Mouse (Mus musculus) adrenal gland, postnatal 0 days (tissue): ENCODE measurements around the gene Tmem82. TPM values are rescaled to one million over a fixed set of nuclear protein-coding genes. Genes with fewer than 3 reads are reported as not detected.

Source experiments
- polyA plus RNA-seq: library from polyadenylated mRNA; unstranded; fragments of >200 nt; fragmentation: Nextera tagmentation; extraction: Ambion mirVana; gene quantifications from 2 replicates; pipeline ENCODE4 v1.2.1, GENCODE M21; 2015

Tmem82 gene
- 1.8 and 2.6 TPM in 2 replicates for polyA plus RNA-seq

GRCm38 (mm10) chr4:141618565-141619243, at the start of gene Tmem82:
Gene Tmem82 (minus strand): TSS chr4:141618633.

GRCm38 (mm10) chr4:141664799-141665198, 46.4 kb upstream of the Tmem82 start, which contains the start of gene Plekhm2:
Gene Plekhm2 (minus strand): TSS chr4:141664899.

DNA sequence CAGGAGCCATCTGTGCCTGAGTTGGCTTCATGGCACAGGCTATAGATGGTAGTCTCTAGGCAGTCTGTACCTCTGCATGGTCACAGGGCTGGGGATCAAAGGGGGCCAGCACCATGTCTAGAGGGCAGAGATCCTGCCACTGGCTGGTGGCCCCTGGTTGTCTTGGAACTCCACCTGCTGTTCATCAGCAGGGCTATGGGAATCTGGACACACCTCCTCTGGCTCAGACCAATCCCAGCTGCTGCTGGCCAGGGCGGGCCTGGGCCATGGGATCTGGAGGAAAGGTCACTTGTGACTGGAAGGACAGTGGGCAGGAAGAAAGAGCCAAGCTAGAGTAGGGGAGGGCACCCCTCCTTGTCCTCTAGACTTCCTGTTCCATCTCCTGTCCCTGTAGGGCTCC, 5.2 kb upstream of the Tmem82 start, which contains the start of gene Slc25a34:
Gene Slc25a34, minus strand, starts transcription at position 156 of the 400 bp plus-strand sequence.

DNA sequence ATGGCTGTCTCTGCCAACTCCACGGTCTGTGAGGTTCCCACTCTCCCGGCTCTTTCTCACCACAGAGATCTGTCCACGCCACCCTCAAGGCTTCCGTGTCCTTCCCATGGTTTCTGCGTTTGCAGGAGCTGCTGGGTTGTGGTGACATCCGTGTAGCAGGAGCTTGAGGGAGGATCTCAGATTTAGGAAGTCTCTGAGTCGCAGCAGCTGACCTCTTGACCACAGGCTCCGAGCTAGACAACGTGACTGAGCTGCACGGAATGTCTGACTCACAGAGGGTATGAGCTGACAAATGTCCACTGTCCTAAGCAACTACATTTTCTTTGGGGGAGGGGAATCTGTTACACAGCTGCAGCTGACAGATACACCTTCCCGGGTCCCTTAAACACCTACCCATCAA, 12.6 kb downstream of the Tmem82 start, which contains the start of gene Fblim1:
Gene Fblim1, minus strand, starts transcription at position 236 of the 400 bp plus-strand sequence.

Other genes starting within 250 kb of the Tmem82 start
- gene Clcnka, start 219.9 kb downstream of the Tmem82 start, polyA plus RNA-seq, result 0.25 and 0.47 TPM in 2 replicates
- gene Clcnkb, start 202.6 kb downstream of the Tmem82 start, polyA plus RNA-seq, result 0.29 and 0.30 TPM in 2 replicates
- gene Hspb7, start 197.9 kb downstream of the Tmem82 start, polyA plus RNA-seq, result 0.85 and 2.6 TPM in 2 replicates
- not detected in 2 replicates for gene Srarp, start 182.5 kb downstream of the Tmem82 start, polyA plus RNA-seq
- 13.8 and 16.4 TPM in 2 replicates for gene Zbtb17, start 174.0 kb downstream of the Tmem82 start, polyA plus RNA-seq
- gene Spen, start 80.0 kb downstream of the Tmem82 start, polyA plus RNA-seq, result 4.6 and 6.5 TPM in 2 replicates
- 22.7 and 34.9 TPM in 2 replicates for gene Fblim1, start 12.5 kb downstream of the Tmem82 start, polyA plus RNA-seq
- 1.5 and 2.2 TPM in 2 replicates for gene Slc25a34, start 5.2 kb upstream of the Tmem82 start, polyA plus RNA-seq
- gene Plekhm2, start 46.3 kb upstream of the Tmem82 start, polyA plus RNA-seq, result 5.7 and 7.2 TPM in 2 replicates
- not detected in 2 replicates for gene Rsc1a1, start 67.0 kb upstream of the Tmem82 start, polyA plus RNA-seq
- 9.7 and 17.0 TPM in 2 replicates for gene Ddi2, start 104.8 kb upstream of the Tmem82 start, polyA plus RNA-seq
- 7.0 and 7.7 TPM in 2 replicates for gene Agmat, start 128.0 kb upstream of the Tmem82 start, polyA plus RNA-seq
- gene Dnajc16, start 172.3 kb upstream of the Tmem82 start, polyA plus RNA-seq, result 3.3 and 5.2 TPM in 2 replicates
- gene Casp9, start 175.0 kb upstream of the Tmem82 start, polyA plus RNA-seq, result 13.7 and 20.1 TPM in 2 replicates
- gene Cela2a, start 207.5 kb upstream of the Tmem82 start, polyA plus RNA-seq, result 0.12 and 0.39 TPM in 2 replicates
- not detected in 2 replicates for gene Ctrc, start 227.7 kb upstream of the Tmem82 start, polyA plus RNA-seq